Mouse (Mus musculus) stomach, postnatal 0 days (tissue): ENCODE data around the gene Mboat2.

Source experiments
- CTCF ChIP-seq: IDR thresholded peaks from 2 replicates; pipeline ENCODE4 v1.5.1; 2016; ENCODE audit warnings: antibody characterized with exemption, low read depth, mild to moderate bottlenecking, moderate library complexity
- EP300 ChIP-seq: optimal IDR thresholded peaks from 2 replicates; pipeline ENCODE3; 2016; ENCODE audit warnings: antibody characterized with exemption

DNA sequence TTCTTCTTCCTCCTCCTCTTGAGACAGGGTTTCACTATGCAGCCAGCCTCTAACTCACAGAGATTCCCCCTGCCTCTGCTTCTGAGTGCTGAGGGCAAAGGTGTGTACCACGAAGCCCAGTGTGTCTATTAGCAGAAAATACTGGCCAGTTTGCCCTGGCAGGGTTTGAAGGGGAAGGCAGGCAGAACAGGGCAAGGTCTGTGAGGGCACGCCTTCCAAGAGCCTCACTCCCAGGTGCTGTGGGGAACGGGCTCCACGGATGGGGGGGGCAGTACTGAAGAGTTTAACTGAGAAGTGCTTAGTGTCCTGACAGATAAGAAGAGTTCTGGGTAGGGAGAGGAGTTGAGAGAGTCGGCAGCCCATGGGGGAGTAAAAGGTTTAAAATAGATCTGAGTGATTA is 142.9 kb downstream of the Mboat2 start:
- TF ChIP-seq CTCF (no peak), EP300 (no peak)
